ENCODE assay signal across 9 mouse cellular contexts in the genomic region with DNA sequence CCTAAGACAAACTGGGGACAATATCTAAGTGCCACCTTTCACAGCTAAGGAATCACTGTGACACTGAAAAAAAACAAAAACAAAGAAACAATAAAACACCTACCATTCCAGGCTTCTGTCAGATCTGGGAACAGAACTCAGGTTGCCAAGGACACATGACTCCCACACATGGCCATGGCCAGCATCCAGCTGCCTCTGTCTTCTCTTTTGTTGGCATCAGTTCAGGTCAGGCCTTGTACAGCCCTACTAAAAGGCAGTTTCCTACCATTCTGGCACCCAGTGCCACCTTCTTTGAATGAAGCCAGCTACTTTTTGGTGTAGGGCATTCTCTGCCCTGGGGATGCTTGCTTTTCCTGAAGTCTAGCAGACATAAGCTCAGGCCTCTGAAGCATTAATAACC.
A peak's percentile ranks its signal among the peaks of the same experiment; 100 is the strongest.
DNase-seq lines count a peak whose midpoint lies in the region; ATAC-seq lines count a peak whose summit lies in the region.
"Had no signal": no experiment of that assay in that cellular context is flagged by ENCODE, and none has a peak within 500 bp of the region (broad histone marks: within the 10 kb centered on the region; RNA-seq: fewer than 3 reads in every experiment).

No protein-coding gene starts in this region.

- no peaks in the 10 kb centered on the region for H3K36me3 ChIP-seq in lung, embryonic 16.5 days (ENCODE audit: control insufficient read depth, insufficient read depth, low read length)
- H3K36me3 ChIP-seq: midbrain, embryonic 15.5 days had no signal

- H3K4me1 ChIP-seq in lung, embryonic 16.5 days (replicated peaks; ENCODE audit: control insufficient read depth, insufficient read depth, low read length) = peaks cover 13% of the 10 kb centered on the region

- no peak overlapping the region for H3K4me2 ChIP-seq in lung, embryonic 16.5 days (ENCODE audit: low read depth, low read length)
- H3K4me2 ChIP-seq: midbrain, embryonic 15.5 days had no signal

- no peak overlapping the region for H3K27ac ChIP-seq in lung, embryonic 16.5 days (ENCODE audit: low read length)
- H3K27ac ChIP-seq: midbrain, embryonic 15.5 days had no signal

- no peaks in the 10 kb centered on the region for H3K9me3 ChIP-seq in lung, embryonic 16.5 days (ENCODE audit: control insufficient read depth, low read length)
- H3K9me3 ChIP-seq: midbrain, embryonic 15.5 days had no signal

- H3K9ac ChIP-seq in lung, embryonic 16.5 days (ENCODE audit: low read length) = no peak overlapping the region
- H3K9ac ChIP-seq: midbrain, embryonic 15.5 days had no signal

- no peak for DNase-seq in lung, postnatal 25 days (ENCODE audit: low spot score)
- DNase-seq in cerebellum, adult 11-12 months = peak; percentile 84
- DNase-seq in heart, postnatal 25 days (ENCODE audit: low spot score) = peak; percentile 23
- peak; percentile 41 for DNase-seq in ovary, postnatal 10 days (ENCODE audit: low spot score)
- DNase-seq in Muller cell, postnatal 12 days (ENCODE audit: inconsistent ontology term) = no peak
- DNase-seq in embryo, embryonic 9.5 days (ENCODE audit: extremely low spot score) = no peak
- DNase-seq: gastrocnemius, postnatal 14 days had no signal

- intact Hi-C loops in heart, postnatal 25 days (cut with DNase I) = no loop called here

- H3K4me3 ChIP-seq in lung, embryonic 16.5 days (ENCODE audit: low read length) = no peak overlapping the region
- H3K4me3 ChIP-seq: midbrain, embryonic 15.5 days had no signal

- ATAC-seq in lung, embryonic 16.5 days (ENCODE audit: low read depth) = 0 out of 2 replicates have a peak, but pooled peaks have one; percentile 53
- ATAC-seq: midbrain, embryonic 15.5 days had no signal

- H3K27me3 ChIP-seq in lung, embryonic 16.5 days (ENCODE audit: control insufficient read depth, insufficient read depth, low read depth, low read length) = no peaks in the 10 kb centered on the region
- H3K27me3 ChIP-seq: midbrain, embryonic 15.5 days had no signal

Comparison
In these comparisons a context has a peak if more than half of its experiments do, and no peak if none do; other contexts are left out.
1. DNase-seq: peak in cerebellum, adult 11-12 months (single experiment), heart, postnatal 25 days (single experiment) and ovary, postnatal 10 days (single experiment); none in lung, postnatal 25 days (single experiment), Muller cell, postnatal 12 days (single experiment) and embryo, embryonic 9.5 days (single experiment).